Mouse (Mus musculus) ES-E14 (cell line): ENCODE data around the gene Pum1. TPM values are rescaled to one million over a fixed set of nuclear protein-coding genes. Genes with fewer than 3 reads are reported as not detected.
"Not testable (repeated sequence)": the region's sequence is repeated elsewhere in the genome, so short reads cannot be mapped to it uniquely, and the experiment has no call there.

ENCODE experiments used
- DNase-seq: peaks from one replicate; pipeline ENCODE4 v3.0.0-alpha.2; 2013; ENCODE audit warnings: low read depth, low spot score
- H3K27ac ChIP-seq: 2 replicates; pipeline ENCODE4 v1.5.1; 2012; ENCODE audit warnings: low read depth, mild to moderate bottlenecking, low read length, moderate library complexity, mixed read lengths; ENCODE audit not compliant: poor library complexity, insufficient read depth, severe bottlenecking
- H3K36me3 ChIP-seq: 2 replicates; pipeline ENCODE4 v1.6.1; 2012; ENCODE audit warnings: mild to moderate bottlenecking, low read length, moderate library complexity, mixed read lengths; ENCODE audit not compliant: control insufficient read depth, poor library complexity, insufficient read depth, severe bottlenecking
- H3K4me1 ChIP-seq, 2 experiments: fragments of 150-350 bp in 1 of 2; sonication (generic) in 1 of 2; 2 replicates each; pipeline ENCODE4 v1.6.1; 2012; ENCODE audit warnings: low read length in 2 of 2, mild to moderate bottlenecking in 1 of 2, mixed read lengths in 1 of 2; ENCODE audit not compliant: control insufficient read depth in 2 of 2, insufficient read depth in 2 of 2, poor library complexity in 1 of 2
- H3K4me3 ChIP-seq, 2 experiments: fragments of 150-350 bp in 1 of 2; sonication (generic) in 1 of 2; 2 replicates each; pipeline ENCODE4 v1.5.1; 2012; ENCODE audit warnings: low read length in 2 of 2, low read depth in 1 of 2, mild to moderate bottlenecking in 1 of 2, mixed read lengths in 1 of 2; ENCODE audit not compliant: insufficient read depth in 1 of 2, poor library complexity in 1 of 2, severe bottlenecking in 1 of 2
- H3K9ac ChIP-seq: 2 replicates; pipeline ENCODE4 v1.6.1; 2012; ENCODE audit warnings: low read depth, mild to moderate bottlenecking, low read length, mixed read lengths; ENCODE audit not compliant: poor library complexity, insufficient read depth, severe bottlenecking
- H3K9me3 ChIP-seq: fragments of 150-350 bp; sonication (generic); 2 replicates; pipeline ENCODE4 v1.6.1; 2012; ENCODE audit warnings: low read depth, mild to moderate bottlenecking, low read length; ENCODE audit not compliant: control insufficient read depth, insufficient read depth
- CHD2 ChIP-seq: IDR thresholded peaks from 2 replicates; pipeline ENCODE4 v1.6.1; 2014; ENCODE audit warnings: mild to moderate bottlenecking, low read depth, low read length, inconsistent platforms
- HCFC1 ChIP-seq: IDR thresholded peaks from 2 replicates; pipeline ENCODE4 v1.6.1; 2012; ENCODE audit warnings: low read length, inconsistent platforms, borderline replicate concordance; ENCODE audit not compliant: insufficient read depth
- MAFK ChIP-seq: IDR thresholded peaks from 2 replicates; pipeline ENCODE4 v1.6.1; 2014; ENCODE audit warnings: mild to moderate bottlenecking, low read depth, low read length, inconsistent platforms; ENCODE audit not compliant: insufficient read depth
- ZC3H11A ChIP-seq: IDR thresholded peaks from 2 replicates; pipeline ENCODE4 v1.6.1; 2012; ENCODE audit warnings: low read depth, mild to moderate bottlenecking, inconsistent platforms, low read length, borderline replicate concordance
- ZNF384 ChIP-seq: IDR thresholded peaks from 2 replicates; pipeline ENCODE4 v1.6.1; 2012; ENCODE audit warnings: low read depth, low read length, inconsistent platforms
- in situ Hi-C, 2 experiments: fragments of 600-800 bp; cut with MboI; formaldehyde crosslinking; loops; one replicate each; pipeline ENCODE4 v1.15.1; 2025; ENCODE audit warnings: low sequenced_read_pairs in 2 of 2, inconsistent platforms in 1 of 2; ENCODE audit not compliant: unreplicated experiment in 2 of 2
- total RNA-seq: library from RNA; depleted of rRNA; stranded (reverse); fragments of 300-350 nt; gene quantifications from 2 replicates; pipeline ENCODE4 v1.2.3, GENCODE M21; 2012

Gene Pum1
- total RNA-seq, 1 experiment = 101 TPM

GRCm38 (mm10) chr4:130670023-130670422 lies 6.9 kb downstream of the Pum1 start:
- H3K36me3 ChIP-seq = peaks cover 19% of the 10 kb centered on the region
- peak; percentile 71; the same call in 1 of the 2 replicates for TF ChIP-seq ZNF384
- in situ Hi-C loops, H3K27ac ChIP-seq, H3K9ac ChIP-seq, H3K9me3 ChIP-seq, H3K4me1 ChIP-seq, DNase-seq, H3K4me3 ChIP-seq: not testable (repeated sequence)

GRCm38 (mm10) chr4:130671079-130671845 lies 8.1 kb downstream of the Pum1 start:
- Histone ChIP-seq H3K36me3 (peaks cover 22% of the 10 kb centered on the region), H3K9me3 (no peaks in the 10 kb centered on the region), H3K27ac (no peak overlapping the region), H3K4me1 (peaks cover 6 to 12% of the 10 kb centered on the region in 2 experiments), H3K9ac (no peak overlapping the region), H3K4me3 (no peak overlapping the region)
- no peak for DNase-seq
- TF ChIP-seq ZC3H11A = no peak
- TF ChIP-seq MAFK = no peak
- TF ChIP-seq ZNF384 = no peak
- no peak for TF ChIP-seq CHD2
- TF ChIP-seq HCFC1 = no peak
- in situ Hi-C loops = no loop called here

- Histone ChIP-seq H3K36me3 (peaks cover 22% of the 10 kb centered on the region), H3K27ac (no peak overlapping the region), H3K4me3 (no peak overlapping the region), H3K4me1 (peaks cover 6 to 14% of the 10 kb centered on the region in 2 experiments), H3K9ac (no peak overlapping the region), H3K9me3 (no peaks in the 10 kb centered on the region)
- TF ChIP-seq CHD2 = no peak
- in situ Hi-C loops = no loop called here
- DNase-seq = no peak
Observed at GRCm38 (mm10) chr4:130672161-130672560, 9.0 kb downstream of the Pum1 start.

GRCm38 (mm10) chr4:130676746-130677145 lies 13.6 kb downstream of the Pum1 start:
- Histone ChIP-seq H3K4me3 (no peak overlapping the region), H3K27ac (no peak overlapping the region), H3K36me3 (peaks cover 10% of the 10 kb centered on the region), H3K9me3 (no peaks in the 10 kb centered on the region), H3K9ac (no peak overlapping the region), H3K4me1 (peaks cover 4 to 10% of the 10 kb centered on the region in 2 experiments; a peak in 3 of 4 replicates)
- in situ Hi-C loops = no loop called here
- DNase-seq = no peak
- TF ChIP-seq ZNF384 = no peak
- TF ChIP-seq ZC3H11A = no peak

- Histone ChIP-seq H3K4me1 (peaks cover 2 to 10% of the 10 kb centered on the region in 2 experiments; a peak in 2 of 4 replicates), H3K4me3 (no peak overlapping the region), H3K9ac (no peak overlapping the region), H3K27ac (no peak overlapping the region), H3K36me3 (peaks cover 7% of the 10 kb centered on the region), H3K9me3 (no peaks in the 10 kb centered on the region)
- TF ChIP-seq CHD2 = no peak
- TF ChIP-seq MAFK = no peak
- no peak for TF ChIP-seq ZNF384
- TF ChIP-seq HCFC1 = no peak
- in situ Hi-C loops = no loop called here
- DNase-seq = no peak
Observed at GRCm38 (mm10) chr4:130678149-130678548, 15.0 kb downstream of the Pum1 start.
